Mouse (Mus musculus) liver, adult 2 months (tissue): ENCODE data around the gene Negr1.

ENCODE experiments used
- CTCF ChIP-seq: fragments of 200-500 bp; IDR thresholded peaks from 2 replicates; pipeline ENCODE4 v1.5.1; 2011; ENCODE audit warnings: low read depth, low read length, control low read depth
- POLR2A ChIP-seq: fragments of 200-500 bp; IDR thresholded peaks from 2 replicates; pipeline ENCODE4 v1.6.1; 2011; ENCODE audit warnings: low read length, control low read depth; ENCODE audit not compliant: insufficient read depth; ENCODE audit errors: extremely low read depth

GRCm38 (mm10) chr3:156794610-156795009 is 233.0 kb downstream of the Negr1 start:
- TF ChIP-seq POLR2A (no peak), CTCF (no peak)
